Mouse (Mus musculus) megakaryocyte, embryonic 14.5 days (primary cell): ENCODE data around the gene Tbx2. TPM values are rescaled to one million over a fixed set of nuclear protein-coding genes. Genes with fewer than 3 reads are reported as not detected.

Experiments used
- H3K27me3 ChIP-seq: replicated peaks from 2 replicates; pipeline ENCODE3; 2012; ENCODE audit warnings: inconsistent platforms
- H3K36me3 ChIP-seq: replicated peaks from 2 replicates; pipeline ENCODE3; 2012; ENCODE audit warnings: low read length, inconsistent platforms, mixed read lengths
- H3K4me1 ChIP-seq: 2 replicates; pipeline ENCODE4 v1.6.1; 2012; ENCODE audit warnings: inconsistent platforms
- H3K4me3 ChIP-seq: replicated peaks from 2 replicates; pipeline ENCODE3; 2012; ENCODE audit warnings: moderate library complexity, mild to moderate bottlenecking, inconsistent platforms
- H3K9me3 ChIP-seq: 2 replicates; pipeline ENCODE4 v1.6.1; 2012; ENCODE audit warnings: inconsistent platforms
- FLI1 ChIP-seq: IDR thresholded peaks from 2 replicates; pipeline ENCODE4 v1.6.1; 2012; ENCODE audit warnings: low read length, inconsistent platforms, mixed read lengths
- GATA1 ChIP-seq: IDR thresholded peaks from 3 replicates; pipeline ENCODE4 v1.6.1; 2012; ENCODE audit warnings: mixed read lengths, low read length, inconsistent platforms, borderline replicate concordance
- polyA plus RNA-seq: library from polyadenylated mRNA; stranded (reverse); fragments of >175 nt; gene quantifications from 2 replicates; pipeline ENCODE4 v1.2.3, GENCODE M21; 2012; ENCODE audit warnings: low replicate concordance; ENCODE audit not compliant: insufficient read depth

Gene Tbx2
- polyA plus RNA-seq, 1 experiment: 1.5 TPM

DNA sequence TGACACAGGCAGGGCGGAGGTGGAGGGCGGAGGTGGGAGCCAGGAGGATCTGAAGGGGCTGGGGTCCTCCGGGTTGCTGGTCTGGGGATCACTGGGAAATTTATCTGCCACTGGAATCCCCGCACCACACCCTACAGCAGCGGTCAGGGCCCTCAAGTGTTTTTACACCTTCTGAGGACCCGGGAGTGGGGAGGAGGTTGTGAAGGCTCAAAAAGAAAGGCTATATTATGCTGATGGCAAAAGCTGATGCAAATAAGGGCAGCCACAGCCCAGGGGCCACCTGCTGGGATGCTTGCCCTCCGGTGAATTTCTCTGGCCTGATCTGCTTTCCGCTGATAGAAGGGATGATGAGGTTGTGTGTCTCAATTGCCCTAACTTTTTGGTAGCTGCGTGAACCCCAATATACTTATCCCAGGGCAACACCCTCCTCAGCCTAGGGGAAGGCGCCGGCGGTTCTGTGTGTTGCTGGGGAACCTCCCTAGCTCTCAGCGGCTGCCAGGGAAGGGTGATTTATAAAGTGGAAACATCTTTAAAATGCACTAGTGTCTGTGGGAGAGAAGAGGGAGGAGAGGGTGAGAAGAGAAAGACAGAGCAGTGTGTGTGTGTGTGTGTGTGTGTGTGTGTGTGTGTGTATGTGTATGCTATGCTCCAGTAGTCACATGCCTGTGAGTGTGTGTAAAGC, 58.8 kb downstream of the Tbx2 start:
- Histone ChIP-seq H3K4me3 (no peak overlapping the region), H3K27me3 (peaks cover 98% of the 10 kb centered on the region), H3K36me3 (no peaks in the 10 kb centered on the region), H3K4me1 (peaks cover 48% of the 10 kb centered on the region), H3K9me3 (peaks cover 6% of the 10 kb centered on the region; the same call in 1 of the 2 replicates)
- TF ChIP-seq FLI1: no peak
- no peak for TF ChIP-seq GATA1

Other genes with a start within 250 kb of the Tbx2 start
- not detected in 2 replicates for gene Gm11444, start 17.8 kb downstream of the Tbx2 start, polyA plus RNA-seq
- gene Tbx4, start 53.9 kb downstream of the Tbx2 start, polyA plus RNA-seq: not detected in 2 replicates